Mouse (Mus musculus): ENCODE results near the gene Epp13.
"Not testable (repeated sequence)": the region's sequence is repeated elsewhere in the genome, so short reads cannot be mapped to it uniquely, and the experiment has no call there.

The Epp13 gene

GRCm38 (mm10) chr7:6252410-6252809 is at the start of gene Epp13:
Epp13 (plus strand) TSS chr7:6252710.
- DNase-seq: no peak

GRCm38 (mm10) chr7:6204200-6204599 is 48.3 kb upstream of the Epp13 start:
- DNase-seq: no peak

DNA sequence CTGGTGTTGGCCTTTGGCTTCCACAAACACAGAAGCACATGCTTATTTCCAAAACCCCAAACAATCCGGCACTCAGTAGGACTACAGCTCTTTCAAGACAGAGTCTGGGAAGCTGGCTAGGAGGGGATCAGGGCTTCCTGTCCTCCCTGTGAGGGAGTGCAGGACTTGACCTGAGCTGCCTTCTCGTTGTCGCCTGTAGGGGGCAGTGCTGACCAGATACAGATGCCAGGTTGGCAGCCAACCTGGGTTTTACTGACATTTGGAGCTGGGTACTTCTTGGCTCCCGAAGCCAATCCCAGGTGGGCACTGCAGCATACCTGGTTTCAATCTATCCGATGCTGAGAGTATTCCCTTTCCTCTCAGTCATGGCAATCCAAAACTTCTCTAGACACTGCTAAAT is 39.4 kb upstream of the Epp13 start:
- DNase-seq: peak; percentile 35

DNA sequence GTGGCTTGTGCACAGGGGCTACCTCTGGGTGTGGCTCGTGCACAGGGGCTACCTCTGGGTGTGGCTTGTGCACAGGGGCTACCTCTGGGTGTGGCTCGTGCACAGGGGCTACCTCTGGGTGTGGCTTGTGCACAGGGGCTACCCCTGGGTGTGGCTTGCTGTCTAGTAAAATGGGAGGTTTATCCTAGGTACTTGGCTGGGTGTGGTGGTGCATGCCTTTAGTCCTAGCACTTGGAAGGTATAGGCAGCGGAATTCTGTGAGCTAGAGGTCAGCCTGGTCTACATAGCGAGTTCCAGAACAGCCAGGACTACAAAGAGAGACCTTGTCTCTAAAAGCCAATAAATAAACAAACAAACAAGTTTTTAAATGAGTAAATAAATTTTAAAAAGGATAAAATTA is 37.8 kb upstream of the Epp13 start:
- not testable (repeated sequence) for DNase-seq

DNA sequence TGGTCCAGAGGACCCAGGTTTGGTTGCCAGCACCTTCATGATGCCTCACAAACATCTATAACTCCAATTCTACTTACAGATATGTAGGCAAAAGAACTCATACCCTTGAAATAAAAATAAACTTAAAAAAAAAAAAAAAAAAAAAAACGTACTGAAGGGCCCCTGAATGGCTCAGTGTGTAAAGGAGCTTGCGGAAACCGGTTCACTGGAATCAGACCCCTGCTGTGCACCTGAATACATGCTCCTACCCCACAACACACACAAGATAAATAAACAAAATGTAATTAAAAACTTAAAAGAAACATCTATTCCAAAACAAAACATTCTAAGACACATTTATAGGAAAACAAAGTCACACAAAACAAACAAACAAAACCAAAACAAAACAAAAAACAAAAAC is 32.4 kb upstream of the Epp13 start:
- no peak for DNase-seq

DNA sequence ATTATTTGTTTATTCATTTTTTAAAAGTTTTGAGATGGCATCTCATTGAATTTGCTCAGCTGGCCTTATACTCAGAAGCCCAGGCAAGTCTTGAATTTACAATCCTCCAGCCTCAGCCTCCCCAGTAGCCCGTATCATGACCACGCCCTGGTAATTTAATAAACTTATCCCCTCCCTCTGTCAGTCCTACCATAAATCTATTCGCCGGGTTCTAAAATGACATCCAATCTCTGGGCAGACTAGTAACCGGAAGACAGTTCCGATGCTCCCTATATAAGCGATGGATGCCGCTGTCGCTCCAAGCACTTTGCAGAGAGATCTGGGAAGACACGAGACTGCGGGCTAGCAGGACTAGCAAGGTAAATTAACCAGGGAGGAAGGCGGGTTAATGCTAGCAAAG is 30.5 kb upstream of the Epp13 start, which contains the start of gene Zscan5b:
Gene Zscan5b, plus strand, starts transcription at position 301 of the 400 bp plus-strand sequence.
- DNase-seq: no peak

DNA sequence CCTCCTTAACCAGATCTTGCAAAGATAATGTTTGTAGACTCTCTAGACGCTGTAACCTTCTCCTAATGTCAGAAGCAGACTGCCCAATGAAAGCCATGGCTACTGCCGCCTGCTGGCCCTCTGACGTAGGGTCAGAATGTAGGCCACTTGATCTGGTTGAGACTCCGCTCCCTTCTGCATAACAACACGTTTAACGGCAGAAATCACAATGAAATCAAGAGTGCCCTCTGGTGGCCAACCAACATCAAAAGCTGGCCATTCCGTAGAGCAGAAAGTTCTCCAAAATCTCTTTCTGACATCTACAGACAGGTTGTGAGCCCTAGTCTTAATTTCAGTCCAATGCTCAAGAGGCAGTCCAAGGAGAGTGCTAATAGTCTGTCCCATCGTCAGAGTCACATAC is 24.0 kb upstream of the Epp13 start:
- DNase-seq: peak; percentile 12

DNA sequence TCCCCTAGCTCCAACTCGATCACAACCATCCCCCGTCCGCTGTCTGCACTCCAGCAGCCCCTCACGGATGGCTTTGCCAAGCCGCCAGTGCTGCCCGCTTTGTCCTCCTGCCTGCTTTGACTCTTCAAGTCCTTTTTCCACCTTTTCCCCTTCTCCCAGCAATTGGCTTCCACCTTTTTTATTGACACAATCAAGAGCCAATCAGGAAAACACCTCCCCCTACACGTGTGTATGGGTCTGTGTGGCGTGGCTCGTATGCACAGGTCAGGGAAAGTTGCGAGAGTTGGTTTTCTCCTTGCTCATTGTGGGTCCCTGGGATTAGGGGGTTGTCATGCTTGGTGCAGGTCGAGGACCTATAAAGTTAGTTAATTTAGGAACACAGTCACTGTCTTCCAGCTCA is 12.7 kb upstream of the Epp13 start:
- no peak for DNase-seq

DNA sequence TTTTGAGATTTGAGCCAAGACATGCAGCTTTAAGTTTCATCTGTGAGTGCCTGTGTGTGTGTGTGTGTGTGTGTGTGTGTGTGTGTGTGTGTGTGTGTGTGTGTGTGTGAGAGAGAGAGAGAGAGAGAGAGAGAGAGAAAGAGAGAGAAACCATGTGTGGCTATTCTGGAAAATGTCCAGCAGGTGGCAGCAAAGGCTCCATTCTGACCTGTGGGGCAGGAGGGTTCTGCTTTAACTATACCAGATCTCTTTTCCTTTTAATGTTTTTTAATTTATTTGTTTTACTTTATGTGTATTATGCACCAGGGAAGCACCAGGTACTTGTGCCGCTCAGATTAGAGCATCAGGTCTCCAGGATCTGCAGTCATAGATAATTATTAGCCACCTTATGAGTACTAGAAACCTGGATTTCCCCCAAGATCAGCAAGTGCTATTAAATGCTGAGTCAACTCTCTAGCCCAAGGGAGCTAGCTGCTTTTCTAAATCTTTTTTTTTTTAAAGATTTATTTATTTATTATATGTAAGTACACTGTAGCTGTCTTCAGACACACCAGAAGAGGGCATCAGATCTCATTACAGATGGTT is 11.6 kb upstream of the Epp13 start:
- DNase-seq: peak; percentile 63

DNA sequence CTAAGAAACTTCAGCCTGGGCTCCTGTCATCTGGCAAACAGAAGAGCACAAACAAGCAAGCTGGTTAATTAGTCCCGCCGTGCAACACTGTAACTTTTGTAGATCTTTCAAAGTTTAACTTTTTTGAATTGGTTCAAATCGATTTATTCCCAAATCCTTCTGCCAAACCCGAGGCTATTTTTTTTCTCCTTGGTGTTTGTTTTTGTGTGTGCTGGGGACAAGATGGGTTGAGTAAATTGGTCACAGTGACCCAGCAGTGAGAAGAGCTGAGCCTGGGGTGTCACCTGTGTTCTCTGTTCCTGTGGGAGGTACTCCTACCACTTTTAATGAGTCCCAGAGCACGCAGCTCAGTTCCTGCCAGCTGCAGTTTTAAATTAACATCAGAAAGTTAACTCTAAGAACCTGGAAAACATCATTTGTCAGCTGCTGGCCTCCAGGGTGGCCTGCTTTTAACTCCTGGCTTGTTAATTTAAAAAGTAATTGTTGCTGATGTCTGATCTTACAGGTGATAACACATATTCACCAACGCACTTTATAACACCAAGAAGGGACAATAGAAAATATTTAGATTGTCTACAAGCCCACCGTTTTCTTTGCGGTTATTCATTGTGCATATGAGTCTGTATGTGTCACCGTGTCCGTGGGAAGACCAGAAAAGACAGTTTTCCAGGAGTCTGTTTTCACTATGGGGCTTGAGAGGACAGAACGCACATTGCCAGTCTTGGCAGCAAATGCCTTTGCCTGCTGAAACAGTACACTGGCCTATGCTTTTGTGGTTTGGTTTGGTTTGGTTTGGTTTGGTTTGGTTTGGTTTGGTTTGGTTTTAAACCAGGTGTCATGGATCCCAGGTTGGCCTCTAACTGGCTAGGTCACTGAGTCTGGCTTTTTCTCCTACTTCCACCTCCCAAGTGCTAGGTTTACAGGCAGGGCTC is 7.9 kb upstream of the Epp13 start:
- no peak for DNase-seq

GRCm38 (mm10) chr7:6254451-6254850 is 1.9 kb downstream of the Epp13 start:
- DNase-seq: no peak

DNA sequence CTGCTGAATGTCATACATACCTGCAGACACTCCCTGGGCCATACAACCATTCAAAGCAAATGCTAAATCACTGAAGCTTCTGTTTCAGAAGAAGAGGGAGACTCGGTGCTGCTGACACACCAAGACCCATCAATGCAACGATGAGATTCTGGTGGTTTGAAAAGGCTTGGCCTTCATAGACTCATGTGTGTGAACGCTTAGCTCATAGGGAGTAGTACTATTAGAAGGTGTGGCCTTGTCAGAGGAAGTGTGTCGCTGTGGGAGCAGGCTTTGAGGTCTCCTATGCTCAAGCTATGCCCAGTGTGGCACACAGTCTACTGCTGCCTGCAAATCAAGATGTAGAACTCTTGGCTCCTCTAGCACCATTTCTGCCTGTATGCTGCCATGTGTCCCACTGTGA is 4.9 kb downstream of the Epp13 start:
- DNase-seq: no peak

- DNase-seq: no peak
Observed at GRCm38 (mm10) chr7:6258232-6259220, 6.0 kb downstream of the Epp13 start.

GRCm38 (mm10) chr7:6260004-6260403 is 7.5 kb downstream of the Epp13 start:
- DNase-seq: not testable (repeated sequence)

GRCm38 (mm10) chr7:6262120-6262519 is 9.6 kb downstream of the Epp13 start:
- no peak for DNase-seq

- DNase-seq: no peak
Observed at GRCm38 (mm10) chr7:6262984-6263383, 10.5 kb downstream of the Epp13 start.

DNA sequence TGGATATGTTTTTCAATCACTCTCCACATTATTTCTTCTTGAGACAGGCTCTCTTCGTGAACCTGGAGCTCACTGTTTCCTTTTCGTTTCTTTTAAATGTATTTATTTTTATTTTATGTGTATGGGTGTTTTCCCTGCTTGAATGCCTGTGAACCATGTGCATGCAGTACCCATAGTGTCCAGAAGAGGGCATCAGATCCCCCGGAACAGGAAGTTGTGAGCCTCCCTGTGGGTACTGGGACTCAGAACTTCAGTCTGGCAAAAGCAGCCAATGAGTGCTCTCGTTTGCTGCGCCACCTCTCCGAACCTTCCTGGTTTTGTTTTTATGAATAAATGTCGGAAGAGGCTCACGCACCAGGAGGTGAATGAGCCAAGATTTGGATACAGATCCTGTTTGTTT is 13.2 kb downstream of the Epp13 start:
- peak; percentile 23 for DNase-seq

DNA sequence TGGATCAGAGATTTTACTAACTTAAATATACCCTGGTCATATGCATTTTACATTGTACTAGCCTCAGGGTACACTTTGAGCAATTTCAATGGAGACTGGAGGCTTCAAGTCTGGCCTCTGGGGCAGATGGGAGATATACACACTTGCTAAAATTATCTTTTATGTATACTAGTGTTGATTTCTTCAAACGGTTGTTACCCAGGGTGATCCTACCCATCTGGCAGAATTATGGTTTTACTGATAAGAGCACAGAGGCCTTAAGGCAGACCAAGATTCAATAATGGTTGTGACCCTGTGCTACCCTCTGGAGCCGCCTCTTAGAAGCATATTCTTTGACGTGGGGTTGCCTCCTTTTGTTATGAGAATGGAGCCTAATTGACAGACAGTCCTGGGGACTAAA is 25.4 kb downstream of the Epp13 start:
- no peak for DNase-seq

GRCm38 (mm10) chr7:6282749-6283148 is 30.2 kb downstream of the Epp13 start:
- DNase-seq: peak; percentile 85

DNA sequence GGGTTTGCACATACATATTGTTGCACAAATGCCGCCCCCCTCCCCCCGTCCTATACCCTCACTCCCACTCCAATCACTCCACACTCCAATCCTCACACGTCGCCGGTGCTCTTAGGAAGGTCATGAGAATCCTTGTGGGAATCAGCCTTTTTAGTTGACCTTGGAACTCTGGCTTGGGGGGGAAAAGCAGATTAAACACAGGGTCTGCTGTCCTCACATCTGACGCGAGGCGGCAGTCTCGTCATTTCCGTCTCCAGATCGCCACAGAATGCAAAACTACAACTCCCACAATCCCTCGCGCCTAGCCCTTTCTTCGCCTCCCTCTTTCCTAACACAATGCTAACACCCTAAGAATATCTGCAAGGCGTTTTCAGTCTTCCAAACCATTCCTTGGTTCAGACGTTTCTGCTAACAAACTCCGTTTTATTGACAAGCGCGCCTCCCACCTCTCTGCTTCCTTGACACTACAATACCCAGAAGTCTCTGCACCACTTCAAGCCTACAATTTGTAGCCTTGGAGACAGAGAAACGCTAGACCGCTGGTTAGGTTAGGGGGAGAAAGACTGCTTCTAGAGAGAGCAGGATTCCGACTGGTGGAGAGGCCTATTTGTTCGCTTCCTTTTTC is 31.1 kb downstream of the Epp13 start:
- DNase-seq: peak; percentile 80

GRCm38 (mm10) chr7:6284442-6285012 is 32.0 kb downstream of the Epp13 start:
- DNase-seq: no peak

GRCm38 (mm10) chr7:6285366-6285765 is 32.9 kb downstream of the Epp13 start:
- DNase-seq: no peak

Measured in lung, postnatal 14 days (tissue).